Mouse (Mus musculus) embryo, embryonic 9.5 days (tissue): ENCODE results near the gene Wasf3.
"Not testable (repeated sequence)": the region's sequence is repeated elsewhere in the genome, so short reads cannot be mapped to it uniquely, and the experiment has no call there.

Source experiments
- DNase-seq: peaks from one replicate; pipeline ENCODE4 v3.0.0-alpha.2; 2017; ENCODE audit errors: extremely low spot score

Gene Wasf3

GRCm38 (mm10) chr5:146446633-146447032 lies 61.8 kb downstream of the Wasf3 start:
- no peak for DNase-seq

DNA sequence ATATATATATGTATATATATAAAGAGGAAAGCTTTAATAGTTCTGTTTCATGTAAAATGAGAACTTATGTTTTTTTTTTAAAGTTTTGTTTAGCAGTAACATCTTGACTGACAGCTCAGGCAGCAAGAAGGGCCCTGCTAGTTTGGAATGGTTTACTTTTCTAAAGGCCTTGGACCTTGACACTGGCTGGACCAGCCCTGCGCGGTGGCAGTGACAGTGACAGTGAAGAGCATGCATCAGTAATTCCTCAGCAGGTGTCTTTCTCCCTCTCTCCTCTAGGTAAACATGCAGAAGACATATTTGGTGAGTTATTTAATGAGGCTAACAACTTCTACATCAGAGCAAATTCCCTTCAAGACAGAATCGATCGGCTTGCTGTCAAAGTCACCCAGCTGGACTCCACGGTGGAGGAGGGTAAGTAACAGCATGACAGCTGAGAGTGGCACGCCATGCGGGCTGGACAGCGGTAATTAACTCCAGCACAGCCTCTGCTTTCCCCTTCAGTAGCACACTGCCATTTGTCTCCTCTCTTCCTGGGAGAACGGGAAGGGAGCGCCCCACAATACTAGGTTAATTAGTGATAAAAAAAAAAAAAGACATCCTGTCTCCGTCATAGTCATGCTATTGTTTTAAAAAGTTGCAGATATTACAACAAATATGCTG lies 66.9 kb downstream of the Wasf3 start:
- DNase-seq: no peak

DNA sequence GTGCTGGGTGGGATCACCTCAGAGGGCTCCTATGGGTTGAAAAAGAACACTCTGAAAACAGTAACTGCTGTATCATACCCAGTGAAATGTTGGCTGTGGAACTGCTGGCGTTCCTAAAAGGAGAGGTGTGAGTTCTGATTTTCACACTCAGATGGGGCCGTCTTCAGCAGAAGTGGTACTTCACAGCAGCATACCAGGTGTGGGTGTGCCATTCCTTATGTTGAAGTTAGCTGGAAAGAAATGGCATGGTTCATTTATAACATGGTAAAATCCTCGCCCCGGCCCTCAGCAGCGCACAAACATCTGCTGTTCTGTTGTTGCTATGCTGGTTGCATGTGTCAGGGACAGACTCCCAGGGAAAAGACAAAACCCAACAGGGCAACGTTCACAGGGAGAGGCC lies 68.8 kb downstream of the Wasf3 start:
- no peak for DNase-seq

DNA sequence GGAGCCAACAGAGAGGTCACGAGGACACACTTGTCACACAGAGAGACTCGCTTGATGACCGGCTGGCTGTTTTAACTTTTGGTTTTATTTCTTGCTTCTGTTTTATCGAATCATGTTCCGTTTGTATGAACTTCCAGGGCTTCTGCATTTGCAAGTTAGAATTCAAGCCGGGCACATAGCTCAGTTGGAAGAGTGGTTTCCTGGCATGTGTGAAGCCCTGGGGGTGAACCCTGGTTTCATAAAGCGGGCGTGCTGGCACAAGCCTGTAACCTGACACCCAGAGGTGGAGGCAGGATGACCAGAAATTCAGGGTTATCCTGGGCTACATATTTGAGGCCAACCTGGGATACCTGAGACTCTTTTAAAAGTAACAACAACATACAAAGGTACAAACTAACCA lies 76.8 kb downstream of the Wasf3 start:
- no peak for DNase-seq

DNA sequence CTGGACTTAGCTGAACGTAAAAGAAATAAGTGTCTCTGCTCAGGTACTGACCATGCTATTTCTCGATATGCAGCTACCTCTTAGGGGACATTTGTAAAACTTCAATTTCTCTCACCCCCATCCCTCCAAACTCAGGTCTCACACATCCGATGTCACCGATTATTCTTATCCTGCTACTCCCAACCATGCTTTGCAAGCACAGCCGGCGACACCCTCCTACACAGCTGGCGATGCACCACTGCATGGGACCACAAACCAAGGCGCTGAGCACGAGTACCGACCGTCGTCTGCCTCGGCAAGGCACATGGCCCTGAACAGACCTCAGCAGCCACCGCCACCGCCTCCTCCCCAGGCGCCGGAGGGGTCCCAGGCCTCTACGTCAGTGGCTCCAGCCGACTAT lies 81.9 kb downstream of the Wasf3 start:
- no peak for DNase-seq

- DNase-seq: no peak
Observed at GRCm38 (mm10) chr5:146468311-146468710, 83.5 kb downstream of the Wasf3 start.

- DNase-seq: no peak
Observed at GRCm38 (mm10) chr5:146470821-146471220, 86.0 kb downstream of the Wasf3 start.

DNA sequence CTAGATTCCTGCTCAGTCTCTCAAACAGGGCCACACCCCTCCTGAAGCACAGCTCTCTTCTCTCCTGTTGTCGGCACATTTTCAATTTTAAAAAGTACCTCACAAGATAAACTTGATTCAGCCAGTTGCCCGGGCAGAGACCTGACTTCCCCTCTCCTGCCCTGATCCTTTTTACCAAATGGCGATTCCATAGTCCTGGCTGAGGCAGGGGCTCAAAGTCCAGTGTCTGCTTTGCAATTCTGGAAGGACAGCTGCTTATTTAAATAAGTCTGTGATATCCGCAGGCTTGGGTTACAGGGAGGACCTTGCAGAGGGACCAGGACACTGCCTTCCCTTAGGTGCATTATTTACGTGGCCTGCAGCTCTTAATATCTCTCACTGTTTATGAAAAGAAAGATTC lies 86.5 kb downstream of the Wasf3 start:
- DNase-seq: no peak

- DNase-seq: no peak
Observed at GRCm38 (mm10) chr5:146471821-146472220, 87.0 kb downstream of the Wasf3 start.

- not testable (repeated sequence) for DNase-seq
Observed at GRCm38 (mm10) chr5:146479564-146479963, 94.8 kb downstream of the Wasf3 start.

- DNase-seq: not testable (repeated sequence)
Observed at GRCm38 (mm10) chr5:146481665-146482064, 96.9 kb downstream of the Wasf3 start, which contains the start of gene Gm6408. Gm6408 (plus strand) TSS chr5:146481965.

- not testable (repeated sequence) for DNase-seq
Observed at GRCm38 (mm10) chr5:146488959-146489358, 104.2 kb downstream of the Wasf3 start.

GRCm38 (mm10) chr5:146491063-146491462 lies 106.3 kb downstream of the Wasf3 start, which contains the start of gene Gm6370:
Gm6370 (plus strand) TSS chr5:146491363.
- not testable (repeated sequence) for DNase-seq

- DNase-seq: not testable (repeated sequence)
Observed at GRCm38 (mm10) chr5:146502099-146502498, 117.3 kb downstream of the Wasf3 start, which contains the start of gene 4930449I24Rik. 4930449I24Rik (plus strand) TSS chr5:146502399.

GRCm38 (mm10) chr5:146513823-146514222 lies 129.0 kb downstream of the Wasf3 start, which contains the start of gene Gm3402:
Gm3402 (plus strand) TSS chr5:146514123.
- DNase-seq: not testable (repeated sequence)
